Mouse (Mus musculus): Measurements from ENCODE around the gene Ttc12.

Ttc12 gene

DNA sequence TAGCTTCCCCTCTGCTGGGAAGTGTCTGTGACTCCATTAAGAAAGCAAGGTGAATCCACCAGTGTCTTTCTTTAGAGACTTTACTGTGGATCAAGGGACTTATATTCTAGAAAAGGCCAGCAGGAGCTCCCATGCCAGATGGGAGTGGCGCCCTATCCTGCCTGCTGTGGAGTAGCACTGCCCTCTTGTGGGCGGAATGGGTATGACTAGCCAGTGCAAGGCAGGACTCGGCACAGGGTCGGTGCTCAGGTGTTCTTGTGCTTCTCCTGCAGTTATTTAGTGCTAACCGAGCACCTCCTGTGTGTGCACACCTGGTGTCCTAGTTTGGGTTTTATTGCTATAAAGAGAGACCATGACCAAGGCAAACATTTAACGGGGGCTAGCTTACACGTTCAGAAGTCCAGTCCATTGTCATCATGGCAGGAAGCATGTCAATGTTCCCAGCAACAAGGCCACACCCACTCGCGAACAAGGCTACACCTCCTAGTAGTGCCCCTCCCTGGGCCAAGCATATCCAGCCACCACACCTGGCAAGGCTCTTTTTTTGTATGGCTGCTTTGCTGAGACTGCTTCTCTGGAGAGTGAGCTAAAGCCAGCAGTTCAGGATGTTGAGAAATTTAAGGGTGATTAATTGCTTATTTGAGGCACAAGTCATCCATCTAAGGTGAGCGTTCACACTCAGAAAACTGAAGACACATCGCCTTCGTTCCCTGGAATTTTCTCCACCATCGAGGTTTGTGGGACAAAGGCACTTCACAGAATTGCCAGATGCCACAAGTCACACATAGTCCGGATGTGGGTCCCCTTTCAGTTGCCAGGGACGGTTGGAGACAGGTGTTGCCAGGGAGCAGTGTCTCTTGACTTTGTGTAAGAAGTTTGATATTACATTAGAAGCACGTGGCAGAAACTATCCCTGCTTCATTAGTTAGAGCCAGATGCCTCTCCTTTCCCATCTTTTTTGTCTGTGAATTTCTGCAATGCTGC lies 3.2 kb upstream of the Ttc12 start:
- peak; percentile 64 for DNase-seq (ENCODE audit: low read depth)

DNA sequence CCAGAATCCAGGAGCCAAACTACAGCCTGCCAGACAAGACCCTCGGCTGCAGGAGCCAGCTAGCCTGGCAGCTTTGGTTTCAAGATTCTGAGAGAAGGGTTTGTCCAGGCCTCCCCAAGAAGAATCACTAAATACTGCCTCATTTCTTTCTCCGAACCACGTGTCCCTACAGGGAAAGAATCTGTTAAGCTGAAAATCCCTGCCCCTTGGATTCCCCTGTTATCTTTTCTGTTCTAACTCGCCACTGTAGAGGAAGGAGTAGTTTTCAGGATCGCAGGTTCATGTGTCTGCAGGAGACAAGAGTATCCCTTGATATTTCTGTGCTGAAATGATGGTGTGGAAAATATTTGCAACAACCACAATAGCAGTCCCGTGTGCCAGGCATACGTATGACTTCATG lies 2.2 kb upstream of the Ttc12 start:
- DNase-seq (ENCODE audit: low read depth): no peak

DNA sequence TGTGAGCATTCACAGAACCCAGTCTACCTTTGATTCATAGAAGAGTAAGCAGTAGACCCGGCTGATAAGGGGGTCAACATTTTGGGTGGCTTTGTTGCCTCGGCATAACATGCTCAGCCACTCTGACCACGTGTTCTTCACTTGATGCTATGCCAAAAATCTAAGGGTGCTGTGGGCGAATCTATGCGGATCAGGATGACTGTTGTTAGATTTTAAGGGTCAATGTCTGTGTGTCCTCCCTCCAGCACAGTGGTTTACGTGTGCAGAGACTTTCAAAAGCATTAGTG lies 1.6 kb upstream of the Ttc12 start:
- no peak for DNase-seq (ENCODE audit: low read depth)

DNA sequence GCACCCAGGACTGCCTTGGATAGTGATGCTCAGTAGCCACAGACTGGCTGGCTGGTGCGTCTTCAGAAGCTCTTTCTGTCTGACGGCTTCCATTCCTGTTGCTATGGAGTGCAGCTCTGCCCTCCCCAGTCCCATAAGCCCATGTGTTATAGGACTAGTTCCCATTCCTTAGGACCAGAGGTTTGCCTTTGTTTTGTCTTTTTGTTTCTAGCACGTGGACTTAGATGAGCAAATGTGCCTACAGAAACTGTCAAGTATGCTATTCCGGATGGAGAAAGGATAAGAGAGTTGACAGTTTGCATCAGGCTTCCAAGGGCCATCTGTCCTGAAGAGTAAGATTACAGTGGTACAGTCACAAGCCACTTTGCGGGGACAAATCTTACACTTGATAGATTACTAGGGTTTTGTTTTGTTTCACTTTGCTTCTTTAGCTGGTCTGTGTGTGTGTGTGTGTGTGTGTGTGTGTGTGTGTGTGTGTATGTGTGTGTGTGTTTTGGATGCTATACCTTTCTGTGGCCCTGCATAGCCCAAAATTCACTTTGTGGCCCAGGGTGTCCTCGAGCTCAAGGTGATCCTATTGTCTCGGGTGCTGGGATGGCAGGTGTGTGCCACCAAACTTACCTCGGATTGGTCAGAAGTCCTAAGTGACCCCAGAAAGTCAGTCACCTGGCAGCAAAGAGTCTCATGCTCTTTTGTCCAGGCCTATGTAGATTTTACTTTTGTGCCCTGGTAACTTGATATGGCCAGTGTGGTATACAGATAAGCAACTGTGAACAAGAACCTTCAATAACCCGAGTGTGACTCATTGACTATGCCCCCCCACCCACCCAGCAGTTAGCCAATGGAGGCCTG lies 1.0 kb upstream of the Ttc12 start:
- DNase-seq (ENCODE audit: low read depth): no peak

DNA sequence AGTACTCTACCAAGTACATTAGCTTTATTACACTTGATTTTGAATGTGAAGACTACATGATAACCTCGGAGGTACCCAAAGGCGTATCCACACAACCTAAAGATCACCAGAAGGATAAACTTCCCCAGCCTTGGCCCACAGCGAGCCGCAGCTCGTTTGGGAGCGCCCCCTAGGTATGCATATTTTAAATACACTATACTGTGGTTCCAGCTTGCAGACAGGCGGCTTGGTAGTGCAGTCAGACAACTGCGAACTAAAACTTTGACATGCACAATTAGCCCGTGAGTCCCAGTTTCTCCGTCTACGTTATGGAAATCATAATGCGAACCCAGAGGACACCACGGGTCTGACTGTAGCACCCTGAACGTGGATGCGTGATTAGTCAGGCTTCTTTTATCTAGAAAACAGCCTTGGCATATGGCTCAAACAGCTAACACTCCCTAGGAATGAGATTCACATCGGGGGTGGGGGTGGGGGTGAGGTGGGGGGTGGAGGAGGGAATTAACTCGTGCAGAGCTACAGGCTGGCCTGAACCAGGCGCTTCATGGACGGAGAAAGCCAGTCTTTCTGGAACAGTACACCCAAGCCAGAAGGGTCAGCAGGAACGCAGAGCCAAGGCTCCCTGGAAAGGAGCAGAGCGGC lies 654 bp downstream of the Ttc12 start:
- DNase-seq (ENCODE audit: low read depth): no peak

DNA sequence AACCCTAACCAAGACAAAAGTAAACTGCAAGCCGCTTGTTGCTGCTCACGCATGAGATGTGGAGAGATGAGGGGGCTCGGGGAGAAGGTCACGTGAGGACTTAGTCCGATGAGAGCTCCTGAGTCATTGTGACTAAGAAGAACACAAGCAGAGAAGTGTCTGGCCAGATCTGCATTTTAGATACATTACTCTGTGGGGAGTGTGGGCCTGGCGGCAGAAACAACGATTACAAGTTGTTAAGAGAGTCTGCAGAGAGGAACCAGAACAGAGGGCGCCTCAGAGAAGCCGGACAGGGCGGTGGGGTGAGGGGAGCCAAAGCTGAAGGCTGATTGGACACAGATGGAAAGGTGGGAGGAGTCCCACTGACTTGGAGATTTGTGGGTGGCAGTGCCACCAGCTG lies 2.7 kb downstream of the Ttc12 start:
- DNase-seq (ENCODE audit: low read depth): no peak

DNA sequence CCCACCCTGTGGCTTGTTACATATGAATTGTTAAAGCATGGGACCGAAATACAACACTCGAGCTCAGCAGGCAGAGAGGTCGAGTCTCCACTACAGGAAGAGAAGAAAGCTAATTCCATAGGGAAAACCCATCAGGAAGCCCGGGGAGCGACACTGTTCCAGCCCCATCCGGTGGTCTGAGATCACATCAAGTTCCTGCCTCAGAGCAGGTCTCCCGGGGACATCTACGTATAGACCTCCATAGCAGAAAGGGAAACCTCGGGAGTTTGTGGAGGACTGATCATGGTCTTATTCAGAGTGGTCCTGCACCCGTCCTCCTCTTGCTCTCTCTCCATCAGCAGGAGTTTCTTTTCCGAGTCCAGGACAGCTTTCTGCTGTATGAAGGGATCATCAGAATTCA lies 13.9 kb downstream of the Ttc12 start:
- no peak for DNase-seq (ENCODE audit: low read depth)

DNA sequence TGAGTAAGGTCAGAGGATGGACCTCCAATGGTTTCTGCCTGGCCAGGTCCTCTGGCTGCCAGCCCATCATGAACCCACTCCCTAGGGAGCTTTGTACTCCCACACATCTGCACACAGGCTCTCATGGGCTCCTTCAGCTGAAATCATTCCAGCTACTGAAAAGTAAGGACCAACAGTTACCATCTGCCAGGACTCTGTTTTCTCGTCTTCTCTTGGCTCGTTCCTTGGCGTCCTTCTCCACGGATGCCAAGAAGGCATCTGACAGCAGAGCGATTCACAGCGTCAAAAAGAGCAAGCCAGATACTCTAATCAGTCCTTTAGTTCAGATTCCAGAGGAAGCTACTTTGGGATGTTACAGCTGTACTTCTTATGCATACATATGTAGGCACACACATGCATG lies 15.1 kb downstream of the Ttc12 start:
- DNase-seq (ENCODE audit: low read depth): no peak

DNA sequence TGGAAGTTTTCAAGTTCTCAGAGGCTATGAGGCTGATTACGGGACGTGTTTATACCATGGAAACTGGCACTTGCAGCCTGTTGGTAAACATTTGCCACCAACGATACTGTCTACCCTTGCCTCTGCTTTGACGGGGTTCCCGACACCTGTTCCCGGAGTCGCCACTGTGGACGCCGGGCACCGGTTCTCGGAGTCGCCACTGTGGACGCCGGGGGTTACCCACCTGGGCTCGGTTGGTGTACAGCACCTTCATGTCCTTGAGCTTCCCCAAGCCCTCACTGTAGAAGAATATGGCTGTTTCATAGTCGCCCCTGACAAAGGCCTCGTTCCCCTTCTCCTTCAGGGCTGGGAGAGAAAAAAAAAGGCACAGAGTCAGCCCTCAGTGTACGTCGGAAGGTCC lies 16.0 kb downstream of the Ttc12 start:
- DNase-seq (ENCODE audit: low read depth): no peak

DNA sequence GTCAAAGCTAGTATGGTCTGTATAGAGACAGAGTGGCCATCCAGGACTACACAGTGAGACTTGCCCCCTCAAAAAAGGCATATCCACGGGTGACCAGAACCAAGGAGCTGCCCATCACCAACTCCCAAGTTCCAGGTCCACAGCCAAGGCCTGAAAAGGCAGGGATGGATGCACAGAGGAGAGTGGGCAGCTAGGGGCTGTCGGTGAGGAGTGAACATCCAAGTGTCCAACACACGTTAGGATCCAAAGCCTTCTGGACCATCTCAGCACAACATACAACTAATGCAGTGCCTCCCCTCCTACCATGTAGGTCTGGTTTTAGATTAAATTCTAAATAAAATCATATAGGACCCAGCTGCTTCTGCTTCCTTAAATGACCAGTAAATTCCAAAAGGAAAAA lies 29.9 kb downstream of the Ttc12 start:
- no peak for DNase-seq (ENCODE audit: low read depth)

DNA sequence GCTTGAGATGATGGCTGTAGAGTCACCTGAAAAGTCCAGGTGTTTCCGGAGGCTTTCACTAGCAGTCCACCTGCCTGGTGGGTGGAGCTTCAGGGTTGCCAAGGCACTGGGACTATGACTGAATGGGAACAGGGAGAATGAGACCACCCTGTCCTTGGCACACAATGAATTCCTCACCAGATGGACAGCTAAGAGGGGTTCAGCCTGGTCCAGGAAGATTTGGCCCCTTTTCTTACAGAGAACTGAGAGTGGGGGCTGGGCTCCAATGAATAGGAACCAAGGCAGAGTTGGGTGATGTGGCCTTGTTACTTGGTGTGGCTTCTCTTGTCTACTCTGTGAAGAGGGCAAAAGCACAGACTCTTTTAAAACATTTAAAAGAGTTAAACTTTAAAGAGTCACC lies 33.6 kb downstream of the Ttc12 start:
- DNase-seq (ENCODE audit: low read depth): no peak

DNA sequence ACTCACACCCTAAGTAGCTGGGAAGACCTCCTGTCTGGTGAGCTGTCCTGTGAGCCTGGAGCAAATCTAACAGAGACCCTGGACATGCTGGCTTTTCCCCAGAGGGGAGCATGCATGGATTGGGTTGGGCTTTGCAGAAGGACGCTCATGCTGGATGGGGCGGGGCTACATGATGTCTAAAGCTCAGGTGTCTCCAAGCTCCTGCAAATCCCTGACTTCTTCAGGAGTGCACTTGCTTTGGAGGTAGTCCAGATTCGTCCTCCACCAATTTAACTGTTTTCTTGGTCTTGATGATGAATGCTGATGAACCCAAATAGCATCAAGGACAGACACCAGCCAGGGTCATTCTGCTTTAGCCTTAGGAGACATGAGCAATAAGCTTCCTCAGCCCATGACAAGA lies 35.5 kb downstream of the Ttc12 start:
- DNase-seq (ENCODE audit: low read depth): no peak

DNA sequence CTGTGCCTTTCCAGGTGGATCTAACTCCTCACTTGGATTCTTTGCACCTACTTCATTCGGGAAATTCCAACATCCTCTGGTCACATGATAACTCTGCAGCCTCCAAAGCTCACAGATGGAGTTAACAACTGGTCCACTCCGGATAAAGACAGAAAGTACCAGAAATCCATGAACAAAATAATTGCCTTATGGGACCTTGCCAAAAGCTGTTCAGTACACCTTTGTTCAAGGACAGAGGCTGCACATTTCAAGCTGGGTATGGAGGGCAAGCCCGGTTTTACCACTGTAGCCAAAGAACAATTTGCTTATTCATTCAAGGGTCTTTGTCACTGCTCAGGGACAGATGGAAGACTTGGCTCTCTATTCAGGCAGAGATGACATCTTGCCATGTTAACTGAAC lies 43.4 kb downstream of the Ttc12 start:
- no peak for DNase-seq (ENCODE audit: low read depth)

DNA sequence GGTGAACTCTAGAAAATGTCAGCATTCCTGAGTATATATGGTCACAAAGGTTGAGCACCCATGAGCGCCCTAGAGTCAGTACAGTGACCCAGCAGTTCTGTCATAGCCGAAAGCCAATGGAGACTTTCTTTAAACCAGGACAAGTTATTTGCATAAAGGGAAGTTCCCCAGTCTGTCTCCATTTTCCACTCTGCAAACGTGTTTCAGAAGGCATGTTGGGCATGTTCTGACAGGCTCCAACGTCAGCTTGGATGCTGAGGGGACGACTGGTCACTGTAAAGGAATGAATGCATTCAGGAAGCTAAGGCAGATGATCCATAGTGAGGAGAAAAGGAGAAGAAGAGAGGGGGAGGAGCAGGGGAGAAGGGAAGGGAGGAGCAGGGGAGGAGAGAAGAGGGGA lies 58.5 kb downstream of the Ttc12 start:
- DNase-seq (ENCODE audit: low read depth): no peak

DNA sequence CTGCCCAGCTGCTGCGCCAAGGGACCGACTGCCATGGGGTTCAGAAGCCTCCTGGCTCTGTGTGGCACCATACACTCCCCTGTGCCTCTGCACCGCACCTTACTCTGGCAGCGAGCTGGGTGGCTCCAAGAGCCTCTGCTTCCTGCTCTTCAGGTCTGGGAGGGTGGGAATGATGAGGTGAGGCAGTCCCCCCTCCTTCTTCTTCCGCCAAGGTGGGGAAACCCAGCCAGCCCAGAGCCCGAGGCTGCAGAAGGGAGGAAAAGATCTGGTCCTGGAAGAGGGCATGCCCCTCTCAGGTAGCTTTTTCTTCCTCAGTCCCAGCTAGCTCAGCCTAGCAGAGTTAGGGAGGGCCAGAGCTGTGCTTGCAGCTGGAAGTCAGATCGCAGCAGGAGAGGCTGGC lies 59.1 kb downstream of the Ttc12 start, which contains the start of gene Ankk1:
Gene Ankk1 (minus strand): TSS at position 101 of the 400 bp plus-strand sequence.
- no peak for DNase-seq (ENCODE audit: low read depth)

DNA sequence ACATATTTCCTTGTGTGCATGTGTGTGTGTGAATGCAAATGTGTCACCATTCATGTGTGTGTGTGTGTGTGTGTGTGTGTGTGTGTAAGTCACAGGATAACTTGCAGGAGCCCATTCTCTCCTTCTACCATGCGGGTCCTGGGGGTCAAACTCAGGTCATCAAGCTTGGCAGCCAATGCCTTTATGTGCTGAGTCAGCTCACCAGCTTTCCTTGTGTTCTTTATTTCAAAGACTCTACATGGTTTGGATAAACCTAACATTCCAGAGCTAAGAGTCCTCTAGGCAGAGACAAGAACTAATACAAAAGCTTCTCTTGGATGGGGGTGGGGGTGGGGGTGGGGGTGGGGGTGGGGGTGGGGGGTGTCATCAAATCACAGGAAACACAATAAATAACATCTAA lies 60.4 kb downstream of the Ttc12 start:
- DNase-seq (ENCODE audit: low read depth): no peak

DNA sequence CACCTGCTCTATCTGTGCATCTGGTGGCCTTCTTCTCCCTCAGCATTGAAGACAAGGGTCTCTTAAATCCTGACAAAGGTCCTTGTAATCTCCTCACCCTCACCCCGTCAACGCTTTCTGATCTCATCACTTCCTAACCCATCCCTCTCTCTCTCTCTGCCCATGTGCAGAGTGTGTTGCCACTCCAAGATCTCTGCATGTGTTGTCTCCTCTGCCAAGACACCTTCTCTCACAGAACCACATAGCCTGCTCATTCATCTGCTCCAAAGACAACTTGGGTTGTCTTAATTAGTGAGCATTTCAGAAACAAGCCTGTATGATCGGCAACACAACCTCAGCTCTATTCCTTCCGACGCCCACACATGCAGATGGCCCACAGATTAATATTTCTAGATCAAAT lies 62.2 kb downstream of the Ttc12 start:
- DNase-seq (ENCODE audit: low read depth): no peak

DNA sequence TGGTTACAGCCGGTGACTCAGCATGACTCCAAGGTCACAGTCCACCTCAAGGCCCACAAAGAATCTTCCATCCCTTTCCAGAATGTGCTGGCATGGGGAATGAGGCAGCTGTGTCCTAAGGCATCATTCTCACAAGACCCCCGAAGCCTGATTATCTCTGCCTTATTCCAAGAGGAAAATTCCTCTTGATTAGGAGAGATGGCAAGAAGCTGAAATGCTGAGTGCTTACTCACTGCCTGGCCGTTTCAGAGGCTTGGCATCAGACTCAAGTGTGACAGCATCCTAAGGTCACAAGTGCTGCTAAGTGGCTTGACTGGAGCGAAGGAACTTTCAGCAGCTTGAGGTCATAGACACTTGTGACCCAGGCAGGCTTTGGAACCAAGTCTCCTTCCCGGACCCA lies 75.4 kb downstream of the Ttc12 start:
- DNase-seq (ENCODE audit: low read depth): no peak

DNA sequence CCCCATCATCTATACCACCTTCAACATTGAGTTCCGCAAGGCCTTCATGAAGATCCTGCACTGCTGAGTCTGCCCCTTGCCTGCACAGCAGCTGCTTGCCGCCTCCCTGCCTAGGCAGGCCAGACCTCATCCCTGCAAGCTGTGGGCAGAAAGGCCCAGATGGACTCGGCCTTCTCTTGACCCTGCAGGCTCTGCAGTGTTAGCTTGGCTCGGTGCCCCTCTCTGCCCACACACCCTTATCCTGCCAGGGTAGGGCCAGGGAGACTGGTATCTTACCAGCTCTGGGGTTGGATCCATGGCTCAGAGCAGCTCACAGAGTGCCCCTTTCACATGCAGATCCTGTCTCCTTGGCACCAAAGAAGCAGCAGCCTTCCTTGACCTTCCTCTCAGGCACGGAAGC lies 79.0 kb downstream of the Ttc12 start:
- no peak for DNase-seq (ENCODE audit: low read depth)

DNA sequence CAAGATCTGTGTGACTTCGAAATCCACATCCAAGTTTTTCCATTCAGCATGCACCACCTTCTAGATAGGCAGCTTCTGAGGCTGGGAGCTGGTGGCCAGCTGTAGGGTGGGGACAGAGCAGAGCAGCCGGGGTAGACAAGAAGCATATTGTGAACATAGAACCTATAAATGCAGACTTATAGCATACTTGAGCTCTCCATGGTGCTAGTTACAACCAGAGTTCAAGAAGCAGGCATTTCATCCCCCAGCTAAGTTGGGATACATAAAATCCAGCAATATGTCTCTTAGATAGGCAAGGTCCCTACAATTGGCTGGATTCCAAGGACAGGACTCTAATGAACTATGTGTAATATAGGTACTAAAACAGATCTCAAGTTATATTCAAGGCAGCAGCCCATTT lies 82.3 kb downstream of the Ttc12 start:
- no peak for DNase-seq (ENCODE audit: low read depth)

DNA sequence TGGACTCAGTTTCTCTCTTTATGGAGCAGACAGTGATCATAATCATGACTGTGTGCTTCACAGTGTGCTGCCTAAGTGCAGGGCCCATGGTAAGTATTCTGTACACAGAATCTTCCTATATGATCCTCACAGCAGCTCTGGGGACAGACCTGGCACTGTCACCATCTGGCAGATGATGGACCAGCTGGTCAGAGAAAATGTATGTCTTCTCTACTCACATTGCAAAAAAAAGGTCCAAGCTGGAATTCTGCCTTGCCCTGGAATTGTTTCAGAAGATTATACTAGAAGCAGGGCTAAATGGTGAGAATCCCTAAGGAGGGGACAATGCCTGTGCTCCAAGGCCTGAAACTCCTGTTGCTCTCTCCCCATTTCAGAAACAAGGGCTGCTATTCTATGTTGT lies 90.0 kb downstream of the Ttc12 start:
- no peak for DNase-seq (ENCODE audit: low read depth)

DNA sequence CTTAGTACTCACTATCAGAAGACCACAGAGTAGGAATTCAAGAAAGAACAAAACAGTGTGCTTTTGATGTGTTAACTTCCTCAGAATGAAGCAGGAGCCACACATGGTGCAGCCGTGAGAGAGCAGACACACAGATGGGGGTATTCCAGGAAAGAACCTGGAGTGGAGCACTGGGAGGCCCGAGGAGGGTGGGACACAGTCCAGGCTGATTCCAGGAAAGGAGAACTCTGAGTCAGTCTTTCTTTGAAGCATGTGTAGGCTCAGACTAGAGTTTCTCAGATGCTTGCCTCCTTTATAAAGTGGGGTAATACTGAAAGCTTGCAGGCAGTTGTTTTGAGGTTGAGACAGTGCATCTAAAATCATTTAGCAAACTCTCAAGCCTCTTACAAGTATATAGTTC lies 93.8 kb downstream of the Ttc12 start:
- no peak for DNase-seq (ENCODE audit: low read depth)

Measured in c-Kit-positive CD71-negative TER-119-negative erythroid progenitor cells, embryonic 14.5 days (primary cell).